In the genomic region with DNA sequence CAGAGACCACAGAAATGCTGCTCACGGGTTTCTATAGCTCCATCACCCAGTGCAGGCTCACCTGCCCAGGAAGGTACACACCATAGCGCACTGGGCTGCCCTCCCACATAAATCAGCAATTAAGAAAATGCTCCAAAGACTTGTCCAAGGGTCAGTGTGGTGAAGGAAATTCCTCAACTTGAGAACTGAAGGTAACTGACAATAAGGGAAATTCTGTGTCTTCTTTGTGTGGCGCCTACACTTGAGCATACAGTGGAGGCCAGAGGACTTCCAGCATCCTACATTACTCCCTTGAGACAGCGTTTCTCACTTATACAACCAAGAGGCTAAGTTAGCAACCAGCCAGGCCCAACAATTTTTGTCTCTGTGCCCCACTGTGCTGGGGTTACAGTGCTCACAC, we compare ENCODE assay signal across 8 mouse cellular contexts. TPM values are rescaled to one million over a fixed set of nuclear protein-coding genes. Genes with fewer than 3 reads are reported as not detected.
DNase-seq lines count a peak whose midpoint lies in the region; ATAC-seq and TF ChIP-seq lines count a peak whose summit lies in the region.

No protein-coding gene starts in this region.

- peak overlapping the region; percentile 52 for H3K4me2 ChIP-seq in embryonic facial prominence, embryonic 12.5 days (replicated peaks)
- peak overlapping the region; percentile 80 for H3K4me2 ChIP-seq in intestine, embryonic 15.5 days (replicated peaks)
- H3K4me2 ChIP-seq in myocyte (ENCODE audit: low read depth), result peak overlapping the region; percentile 91

- H3K27ac ChIP-seq in embryonic facial prominence, embryonic 12.5 days, result no peak overlapping the region
- H3K27ac ChIP-seq in intestine, embryonic 15.5 days, result no peak overlapping the region

- H3K27me3 ChIP-seq in embryonic facial prominence, embryonic 12.5 days, result no peaks in the 10 kb centered on the region
- no peaks in the 10 kb centered on the region for H3K27me3 ChIP-seq in intestine, embryonic 15.5 days (replicated peaks)
- no peaks in the 10 kb centered on the region for H3K27me3 ChIP-seq in myocyte (ENCODE audit: control insufficient read depth, insufficient read depth, insufficient read length)

- peaks cover 63% of the 10 kb centered on the region for H3K79me2 ChIP-seq in myocyte (ENCODE audit: control insufficient read depth, insufficient read depth)

- TF ChIP-seq POLR2A in lung, adult 2 months (IDR thresholded peaks at IDR 0.05; ENCODE audit: borderline replicate concordance, extremely low read depth, low read depth, low read length), result no peak
- TF ChIP-seq POLR2A in myocyte (IDR thresholded peaks at IDR 0.05; ENCODE audit: insufficient read length, low read depth), result no peak

- ATAC-seq in embryonic facial prominence, embryonic 12.5 days (ENCODE audit: insufficient number of reproducible peaks, insufficient read depth, low FRiP score, low TSS enrichment), result no peak
- ATAC-seq in intestine, embryonic 15.5 days, result no peak

- H3K4me1 ChIP-seq in lung, adult 2 months (ENCODE audit: control insufficient read depth, insufficient read depth, low read length), result peaks cover 7% of the 10 kb centered on the region
- H3K4me1 ChIP-seq in embryonic facial prominence, embryonic 12.5 days, result peaks cover 11% of the 10 kb centered on the region
- H3K4me1 ChIP-seq in intestine, embryonic 15.5 days (replicated peaks), result peaks cover 12% of the 10 kb centered on the region

- no peak for TF ChIP-seq CTCF in lung, adult 2 months (IDR thresholded peaks at IDR 0.05; ENCODE audit: insufficient read depth, low read length)

- WGBS in lung, adult 2 months, result 52% methylated on average over 4 of the region's 4 CpGs
- WGBS in embryonic facial prominence, embryonic 12.5 days, result 69% methylated on average over 4 of the region's 4 CpGs
- WGBS in intestine, embryonic 15.5 days, result 61% methylated on average over 4 of the region's 4 CpGs

- H3K9ac ChIP-seq in embryonic facial prominence, embryonic 12.5 days, result peak overlapping the region; percentile 72
- H3K9ac ChIP-seq in intestine, embryonic 15.5 days, result peak overlapping the region; percentile 85

- no peak overlapping the region for H3ac ChIP-seq in myocyte (ENCODE audit: control insufficient read depth, insufficient read length)

- peak overlapping the region; percentile 31 for H3K4me3 ChIP-seq in lung, adult 2 months (replicated peaks; ENCODE audit: extremely low read depth, low read depth, low read length)
- peak overlapping the region; percentile 81 for H3K4me3 ChIP-seq in embryonic facial prominence, embryonic 12.5 days
- H3K4me3 ChIP-seq in intestine, embryonic 15.5 days (replicated peaks), result peak overlapping the region; percentile 88
- peak overlapping the region; percentile 98 for H3K4me3 ChIP-seq in myocyte

- peaks cover 7% of the 10 kb centered on the region for H3K36me3 ChIP-seq in embryonic facial prominence, embryonic 12.5 days
- H3K36me3 ChIP-seq in intestine, embryonic 15.5 days, result peaks cover 6% of the 10 kb centered on the region; the same call in 1 of the 2 replicates
- H3K36me3 ChIP-seq in myocyte (ENCODE audit: control insufficient read depth, insufficient read depth), result peaks cover 6% of the 10 kb centered on the region

- DNase-seq in lung, adult 2 months, result no peak
- DNase-seq in lung, postnatal 10 days, result no peak
- no peak for DNase-seq in left cerebral cortex, adult 18-20 months (ENCODE audit: low spot score in 2 of 2)
- DNase-seq in left cerebral cortex, postnatal 14 days (ENCODE audit: low spot score in 2 of 2), result no peak
- no peak for DNase-seq in cerebellum, adult 11 months

- H3K9me3 ChIP-seq in embryonic facial prominence, embryonic 12.5 days, result no peaks in the 10 kb centered on the region
- no peaks in the 10 kb centered on the region for H3K9me3 ChIP-seq in intestine, embryonic 15.5 days

- intact Hi-C loops in left cerebral cortex, postnatal 14 days (cut with DNase I), result loop anchor here (10.0 kb wide), 1 partner anchor 109 kb away; the partner anchor contains the start of gene Cdc20b

TF ChIP-seq in myocyte, 11 proteins besides CTCF, POLR2A, EP300 and RAD21:
- no peak for TF ChIP-seq MAX (IDR thresholded peaks at IDR 0.05; ENCODE audit: low read depth)

RNA-seq across cellular contexts. Expression of gene Mtrex, which starts 1.2 kb away (rescaled TPM):
- 5.0 and 8.2 TPM in 2 replicates for polyA plus RNA-seq in lung, adult 2 months (2012; rRNA removed)
- polyA plus RNA-seq in embryonic facial prominence, embryonic 12.5 days (2016; fragmentation: Nextera tagmentation; extraction: Ambion mirVana), result 92.6 and 93.6 TPM in 2 replicates
- 54.2 and 60.4 TPM in 2 replicates for polyA plus RNA-seq in intestine, embryonic 15.5 days (2015; fragmentation: Nextera tagmentation; extraction: Ambion mirVana)
- 12.6 TPM for polyA plus RNA-seq in myocyte (2012; fragmentation: generic; extraction: Trizol)
- 10 to 100 TPM; 46.3 to 46.7 TPM for total RNA-seq in left cerebral cortex, adult 18-20 months (2021)
- 10 to 100 TPM; 40.6 to 41.6 TPM for total RNA-seq in left cerebral cortex, postnatal 14 days (2021)

RNA-seq across cellular contexts. Expression of gene Dhx29, which starts 1.3 kb away (rescaled TPM):
- 3.3 and 5.4 TPM in 2 replicates for polyA plus RNA-seq in lung, adult 2 months (2012; rRNA removed)
- polyA plus RNA-seq in embryonic facial prominence, embryonic 12.5 days (2016; fragmentation: Nextera tagmentation; extraction: Ambion mirVana), result 40.9 and 42.9 TPM in 2 replicates
- 18.0 and 21.5 TPM in 2 replicates for polyA plus RNA-seq in intestine, embryonic 15.5 days (2015; fragmentation: Nextera tagmentation; extraction: Ambion mirVana)
- polyA plus RNA-seq in myocyte (2012; fragmentation: generic; extraction: Trizol), result 10.4 TPM
- 10 to 100 TPM; 21.4 to 21.9 TPM for total RNA-seq in left cerebral cortex, adult 18-20 months (2021)
- 10 to 100 TPM; 21.8 to 21.9 TPM for total RNA-seq in left cerebral cortex, postnatal 14 days (2021)

Comparison
In these comparisons a context has a peak if more than half of its experiments do, and no peak if none do; other contexts are left out.
1. H3K4me3 ChIP-seq: peak in every context shown above with its lines; median percentile 98 in myocyte; 88 in intestine, embryonic 15.5 days; 81 in embryonic facial prominence, embryonic 12.5 days; 31 in lung, adult 2 months.